Mouse (Mus musculus) midbrain, embryonic 10.5 days (tissue): ENCODE data around the gene Naaladl2. TPM values are rescaled to one million over a fixed set of nuclear protein-coding genes. Genes with fewer than 3 reads are reported as not detected.

Source experiments
- DNase-seq: peaks from one replicate; pipeline ENCODE4 v3.0.0-alpha.2; 2017; ENCODE audit warnings: low spot score
- H3K27ac ChIP-seq: fragments of 300-500 bp; sonication (generic); replicated peaks from 2 replicates; pipeline ENCODE4 v1.5.1; 2016; ENCODE audit warnings: mild to moderate bottlenecking
- H3K27me3 ChIP-seq: fragments of 300-500 bp; sonication (generic); 2 replicates; pipeline ENCODE4 v1.6.1; 2016; ENCODE audit warnings: low read depth, mild to moderate bottlenecking; ENCODE audit not compliant: poor library complexity, severe bottlenecking
- H3K36me3 ChIP-seq: fragments of 300-500 bp; sonication (generic); 2 replicates; pipeline ENCODE4 v1.6.1; 2016; ENCODE audit warnings: mild to moderate bottlenecking, moderate library complexity
- H3K4me1 ChIP-seq: fragments of 300-500 bp; sonication (generic); 2 replicates; pipeline ENCODE4 v1.6.1; 2016
- H3K4me3 ChIP-seq: fragments of 300-500 bp; sonication (generic); 2 replicates; pipeline ENCODE4 v1.5.1; 2016; ENCODE audit warnings: mild to moderate bottlenecking, moderate library complexity
- H3K9me3 ChIP-seq: fragments of 300-500 bp; sonication (generic); replicated peaks from 2 replicates; pipeline ENCODE4 v1.6.1; 2016; ENCODE audit warnings: mild to moderate bottlenecking
- WGBS: fragments of 180-500 bp; shearing (Covaris S2); methylation state at CpG from one replicate; pipeline ENCODE4 v1.1.7; 2016; 5-methylcytosine and 5-hydroxymethylcytosine counted together
- polyA plus RNA-seq: library from polyadenylated mRNA; unstranded; fragments of >200 nt; fragmentation: Nextera tagmentation; extraction: Ambion mirVana; gene quantifications from 2 replicates; pipeline ENCODE4 v1.2.1, GENCODE M21; 2016

The Naaladl2 gene
- polyA plus RNA-seq, 1 experiment from 2014 or later, result 0.47 TPM

GRCm38 (mm10) chr3:23928097-23928496 lies 1216.0 kb downstream of the Naaladl2 start:
- Histone ChIP-seq H3K9me3 (no peaks in the 10 kb centered on the region), H3K36me3 (no peaks in the 10 kb centered on the region), H3K27me3 (no peaks in the 10 kb centered on the region), H3K4me1 (no peaks in the 10 kb centered on the region), H3K27ac (no peak overlapping the region), H3K4me3 (no peak overlapping the region)
- WGBS, result 86% methylated on average over 4 of the region's 4 CpGs
- no peak for DNase-seq

- no peaks in the 10 kb centered on the region for H3K36me3 ChIP-seq
- H3K4me1 ChIP-seq, result no peaks in the 10 kb centered on the region
- no peaks in the 10 kb centered on the region for H3K27me3 ChIP-seq
- no peak overlapping the region for H3K27ac ChIP-seq
- 64% methylated on average over 1 of the region's 1 CpGs for WGBS
- H3K9me3 ChIP-seq, result 0 out of 2 replicates have a peak, but pooled peaks cover 3% of the 10 kb centered on the region
- no peak overlapping the region for H3K4me3 ChIP-seq
- no peak for DNase-seq
Observed at GRCm38 (mm10) chr3:23907682-23908081, 1236.4 kb downstream of the Naaladl2 start.

- no peak for DNase-seq
- Histone ChIP-seq H3K27ac (no peak overlapping the region), H3K27me3 (no peaks in the 10 kb centered on the region), H3K4me1 (no peaks in the 10 kb centered on the region), H3K36me3 (no peaks in the 10 kb centered on the region), H3K9me3 (no peaks in the 10 kb centered on the region), H3K4me3 (no peak overlapping the region)
- 88% methylated on average over 1 of the region's 1 CpGs for WGBS
Observed at GRCm38 (mm10) chr3:23865688-23866087, 1278.4 kb downstream of the Naaladl2 start.

GRCm38 (mm10) chr3:23857275-23857674 lies 1286.8 kb downstream of the Naaladl2 start:
- H3K36me3 ChIP-seq, result no peaks in the 10 kb centered on the region
- H3K27ac ChIP-seq, result no peak overlapping the region
- H3K4me3 ChIP-seq, result no peak overlapping the region
- no peaks in the 10 kb centered on the region for H3K9me3 ChIP-seq
- WGBS, result 78% methylated on average over 1 of the region's 1 CpGs
- no peak for DNase-seq
- no peaks in the 10 kb centered on the region for H3K27me3 ChIP-seq
- H3K4me1 ChIP-seq, result no peaks in the 10 kb centered on the region

GRCm38 (mm10) chr3:23817585-23817984 lies 1326.5 kb downstream of the Naaladl2 start:
- no peak for DNase-seq
- Histone ChIP-seq H3K4me1 (no peaks in the 10 kb centered on the region), H3K36me3 (no peaks in the 10 kb centered on the region), H3K9me3 (no peaks in the 10 kb centered on the region), H3K27me3 (no peaks in the 10 kb centered on the region), H3K4me3 (no peak overlapping the region), H3K27ac (no peak overlapping the region)

- Histone ChIP-seq H3K27me3 (no peaks in the 10 kb centered on the region), H3K27ac (no peak overlapping the region), H3K4me3 (no peak overlapping the region), H3K4me1 (no peaks in the 10 kb centered on the region), H3K36me3 (no peaks in the 10 kb centered on the region), H3K9me3 (no peaks in the 10 kb centered on the region)
- DNase-seq, result no peak
- 93% methylated on average over 1 of the region's 1 CpGs for WGBS
Observed at GRCm38 (mm10) chr3:23758746-23759145, 1385.3 kb downstream of the Naaladl2 start.
